Mouse (Mus musculus) lung, embryonic 15.5 days (tissue): Measurements from ENCODE around the gene Lipm. TPM values are rescaled to one million over a fixed set of nuclear protein-coding genes. Genes with fewer than 3 reads are reported as not detected.

Experiments used
- ATAC-seq: fragments of 200-750 bp; cut with Nextera tagmentation; 2 replicates; pipeline ENCODE4 v1.8.0; 2017; ENCODE audit warnings: moderate number of reproducible peaks, borderline replicate concordance; ENCODE audit not compliant: low FRiP score, low TSS enrichment; ENCODE audit errors: extremely low read depth
- H3K27ac ChIP-seq: fragments of 300-500 bp; sonication (generic); 2 replicates; pipeline ENCODE4 v1.5.1; 2015; ENCODE audit warnings: moderate library complexity, mild to moderate bottlenecking, inconsistent platforms
- H3K27me3 ChIP-seq: fragments of 300-500 bp; sonication (generic); 2 replicates; pipeline ENCODE4 v1.6.1; 2015; ENCODE audit warnings: inconsistent platforms
- H3K36me3 ChIP-seq: fragments of 300-500 bp; sonication (generic); 2 replicates; pipeline ENCODE4 v1.6.1; 2015; ENCODE audit warnings: inconsistent platforms
- H3K4me1 ChIP-seq: fragments of 300-500 bp; sonication (generic); 2 replicates; pipeline ENCODE4 v1.6.1; 2015; ENCODE audit warnings: inconsistent platforms
- H3K4me2 ChIP-seq: fragments of 300-500 bp; sonication (generic); 2 replicates; pipeline ENCODE4 v1.6.1; 2015; ENCODE audit warnings: inconsistent platforms, mild to moderate bottlenecking, moderate library complexity
- H3K4me3 ChIP-seq: fragments of 300-500 bp; sonication (generic); 2 replicates; pipeline ENCODE4 v1.5.1; 2015; ENCODE audit warnings: mild to moderate bottlenecking, inconsistent platforms
- H3K9ac ChIP-seq: fragments of 300-500 bp; sonication (generic); 2 replicates; pipeline ENCODE4 v1.6.1; 2015; ENCODE audit warnings: inconsistent platforms
- H3K9me3 ChIP-seq: fragments of 300-500 bp; sonication (generic); 2 replicates; pipeline ENCODE4 v1.6.1; 2016; ENCODE audit warnings: inconsistent platforms
- WGBS: fragments of 180-500 bp; shearing (Covaris S2); methylation state at CpG from one replicate; pipeline ENCODE4 v1.1.7; 2015; 5-methylcytosine and 5-hydroxymethylcytosine counted together
- polyA plus RNA-seq: library from polyadenylated mRNA; unstranded; fragments of >200 nt; fragmentation: Nextera tagmentation; extraction: Ambion mirVana; gene quantifications from 2 replicates; pipeline ENCODE4 v1.2.1, GENCODE M21; 2015

Gene Lipm
- polyA plus RNA-seq, 1 experiment from 2014 or later, result 0.12 TPM

DNA sequence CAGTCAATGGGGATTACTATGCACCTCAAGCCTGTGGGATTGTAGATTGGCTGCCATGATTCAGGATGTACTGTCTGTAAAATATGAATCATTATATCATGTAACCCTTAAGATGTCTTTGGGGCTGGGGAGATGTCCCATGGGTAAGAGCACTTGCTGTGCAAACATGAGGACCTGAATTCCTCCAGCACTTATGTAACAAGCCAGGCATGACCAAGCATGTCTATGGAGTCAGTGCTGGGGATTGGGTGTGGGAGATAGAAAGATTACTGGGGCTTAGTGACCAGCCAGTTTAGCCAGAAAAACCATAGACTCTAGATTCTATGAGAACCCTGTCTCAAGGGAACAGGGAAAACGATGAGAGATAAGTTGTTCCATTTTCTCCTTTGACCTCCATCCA is 18.4 kb downstream of the Lipm start:
- WGBS, result 76% methylated on average over 1 of the region's 1 CpGs
- H3K4me3 ChIP-seq, result no peak overlapping the region

GRCm38 (mm10) chr19:34119653-34120052 is 18.9 kb downstream of the Lipm start:
- H3K4me3 ChIP-seq, result no peak overlapping the region
- ATAC-seq, result no peak
- no peaks in the 10 kb centered on the region for H3K27me3 ChIP-seq
- no peaks in the 10 kb centered on the region for H3K4me1 ChIP-seq
- H3K4me2 ChIP-seq, result no peak overlapping the region
- H3K36me3 ChIP-seq, result no peaks in the 10 kb centered on the region
- no peak overlapping the region for H3K27ac ChIP-seq
- no peaks in the 10 kb centered on the region for H3K9me3 ChIP-seq
- WGBS, result 48% methylated on average over 4 of the region's 4 CpGs
- no peak overlapping the region for H3K9ac ChIP-seq

More for the DNA sequence above, 18.4 kb downstream of the Lipm start:
- no peaks in the 10 kb centered on the region for H3K4me1 ChIP-seq
- no peak for ATAC-seq
- H3K9ac ChIP-seq, result no peak overlapping the region
- no peak overlapping the region for H3K27ac ChIP-seq
- no peaks in the 10 kb centered on the region for H3K9me3 ChIP-seq
- H3K27me3 ChIP-seq, result no peaks in the 10 kb centered on the region
- no peaks in the 10 kb centered on the region for H3K36me3 ChIP-seq
- no peak overlapping the region for H3K4me2 ChIP-seq

- no peaks in the 10 kb centered on the region for H3K27me3 ChIP-seq
- no peak for ATAC-seq
- H3K9ac ChIP-seq, result no peak overlapping the region
- H3K9me3 ChIP-seq, result no peaks in the 10 kb centered on the region
- no peak overlapping the region for H3K27ac ChIP-seq
- no peaks in the 10 kb centered on the region for H3K36me3 ChIP-seq
- H3K4me2 ChIP-seq, result no peak overlapping the region
- H3K4me1 ChIP-seq, result no peaks in the 10 kb centered on the region
- 57% methylated on average over 3 of the region's 3 CpGs for WGBS
- H3K4me3 ChIP-seq, result no peak overlapping the region
Observed at GRCm38 (mm10) chr19:34120107-34120731, 19.5 kb downstream of the Lipm start.

- H3K36me3 ChIP-seq, result no peaks in the 10 kb centered on the region
- H3K4me2 ChIP-seq, result no peak overlapping the region
- H3K9me3 ChIP-seq, result no peaks in the 10 kb centered on the region
- no peak overlapping the region for H3K27ac ChIP-seq
- H3K9ac ChIP-seq, result no peak overlapping the region
- no peaks in the 10 kb centered on the region for H3K27me3 ChIP-seq
- H3K4me1 ChIP-seq, result no peaks in the 10 kb centered on the region
- 86% methylated on average over 6 of the region's 6 CpGs for WGBS
- no peak for ATAC-seq
- no peak overlapping the region for H3K4me3 ChIP-seq
Observed at GRCm38 (mm10) chr19:34138720-34139430, 38.1 kb downstream of the Lipm start.

- WGBS, result 73% methylated on average over 3 of the region's 3 CpGs
- H3K27ac ChIP-seq, result no peak overlapping the region
- H3K9ac ChIP-seq, result no peak overlapping the region
- H3K9me3 ChIP-seq, result no peaks in the 10 kb centered on the region
- H3K4me3 ChIP-seq, result no peak overlapping the region
- H3K36me3 ChIP-seq, result no peaks in the 10 kb centered on the region
- no peaks in the 10 kb centered on the region for H3K27me3 ChIP-seq
- no peaks in the 10 kb centered on the region for H3K4me1 ChIP-seq
- H3K4me2 ChIP-seq, result no peak overlapping the region
- no peak for ATAC-seq
Observed at GRCm38 (mm10) chr19:34139431-34140046, 38.8 kb downstream of the Lipm start.

GRCm38 (mm10) chr19:34148421-34148820 is 47.7 kb downstream of the Lipm start:
- ATAC-seq, result no peak
- no peaks in the 10 kb centered on the region for H3K27me3 ChIP-seq
- H3K4me2 ChIP-seq, result no peak overlapping the region

DNA sequence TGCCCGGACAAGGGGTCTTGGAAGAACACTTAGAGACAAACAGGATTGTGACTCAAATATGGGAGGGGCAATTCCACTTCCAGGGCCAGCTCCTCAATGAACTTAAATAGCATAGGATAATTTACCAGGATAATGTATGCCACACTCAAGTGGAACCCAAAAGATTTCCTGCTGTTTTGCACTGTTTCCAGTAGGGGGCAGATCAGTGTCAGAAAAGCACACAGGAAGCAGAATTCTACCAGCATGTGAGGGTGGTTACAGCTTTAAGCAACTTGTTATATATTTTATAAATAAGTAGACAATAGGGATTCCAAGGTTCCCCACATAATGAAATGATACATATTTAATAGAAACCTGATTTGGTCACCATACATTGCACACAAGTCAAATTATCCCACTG is 51.2 kb downstream of the Lipm start:
- H3K27me3 ChIP-seq, result no peaks in the 10 kb centered on the region
- H3K9me3 ChIP-seq, result no peaks in the 10 kb centered on the region
- WGBS, result 52% methylated on average over 1 of the region's 1 CpGs
- no peak overlapping the region for H3K9ac ChIP-seq
- no peak overlapping the region for H3K4me2 ChIP-seq
- H3K4me1 ChIP-seq, result peaks cover 7% of the 10 kb centered on the region; the same call in 1 of the 2 replicates
- H3K27ac ChIP-seq, result no peak overlapping the region
- no peaks in the 10 kb centered on the region for H3K36me3 ChIP-seq
- no peak overlapping the region for H3K4me3 ChIP-seq
- no peak for ATAC-seq

More at GRCm38 (mm10) chr19:34148421-34148820, 47.7 kb downstream of the Lipm start:
- Histone ChIP-seq H3K27ac (no peak overlapping the region), H3K9ac (no peak overlapping the region), H3K9me3 (no peaks in the 10 kb centered on the region), H3K36me3 (no peaks in the 10 kb centered on the region), H3K4me3 (no peak overlapping the region), H3K4me1 (no peaks in the 10 kb centered on the region)
- 76% methylated on average over 4 of the region's 4 CpGs for WGBS

DNA sequence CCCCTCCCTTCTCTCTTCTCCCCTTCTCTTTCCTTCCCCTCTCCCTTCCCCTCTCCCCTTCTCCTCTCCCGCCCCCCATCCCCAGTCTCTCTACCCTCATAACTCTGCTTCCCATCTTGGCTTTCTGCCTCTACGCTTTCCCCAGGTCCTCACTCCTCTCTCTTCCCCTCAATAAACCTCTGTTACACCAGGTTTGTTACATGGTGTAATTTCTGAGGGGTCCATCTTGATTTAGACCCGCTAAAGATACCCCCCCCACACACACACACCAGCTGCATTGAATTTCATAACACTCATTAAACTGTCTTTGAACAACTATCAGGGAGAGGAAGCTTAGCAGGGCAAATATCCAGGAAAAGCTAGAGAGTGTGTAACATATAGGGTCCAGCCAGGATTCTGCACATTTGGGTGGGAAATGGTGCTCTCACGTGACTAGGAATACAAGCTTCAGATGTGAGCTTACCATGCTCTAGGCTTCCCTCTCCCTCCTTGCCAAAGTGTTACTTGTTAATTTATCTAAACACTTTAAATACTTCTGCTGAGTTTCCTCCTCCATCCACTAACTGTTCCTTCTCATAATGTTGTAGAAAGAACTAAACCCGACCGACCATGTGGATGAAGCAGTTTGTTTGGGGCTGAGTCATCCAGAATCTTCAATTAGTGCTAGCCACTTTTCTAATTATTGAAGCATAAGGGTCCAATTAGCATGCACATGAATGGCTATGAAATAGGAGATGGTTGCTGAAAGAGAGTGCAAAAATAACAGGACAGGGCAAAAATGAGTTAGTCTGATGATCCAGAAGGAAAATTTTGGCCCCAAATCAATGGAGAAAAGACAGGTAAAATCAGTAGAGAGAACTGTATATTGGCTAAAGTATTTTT is 52.8 kb downstream of the Lipm start:
- no peaks in the 10 kb centered on the region for H3K27me3 ChIP-seq
- H3K9me3 ChIP-seq, result no peaks in the 10 kb centered on the region
- no peak overlapping the region for H3K9ac ChIP-seq
- WGBS, result 48% methylated on average over 6 of the region's 6 CpGs
- peak; percentile 93 for ATAC-seq
- no peaks in the 10 kb centered on the region for H3K36me3 ChIP-seq
- no peak overlapping the region for H3K27ac ChIP-seq
- H3K4me3 ChIP-seq, result no peak overlapping the region
- no peak overlapping the region for H3K4me2 ChIP-seq
- H3K4me1 ChIP-seq, result peaks cover 7% of the 10 kb centered on the region; the same call in 1 of the 2 replicates

- ATAC-seq, result no peak
- Histone ChIP-seq H3K9ac (no peak overlapping the region), H3K27me3 (no peaks in the 10 kb centered on the region), H3K9me3 (no peaks in the 10 kb centered on the region), H3K27ac (no peak overlapping the region), H3K4me3 (no peak overlapping the region), H3K4me1 (no peaks in the 10 kb centered on the region), H3K36me3 (no peaks in the 10 kb centered on the region), H3K4me2 (no peak overlapping the region)
- WGBS, result 88% methylated on average over 5 of the region's 5 CpGs
Observed at GRCm38 (mm10) chr19:34162693-34163092, 62.0 kb downstream of the Lipm start.

- H3K4me2 ChIP-seq, result no peak within 1 kb of the TSS
- H3K9me3 ChIP-seq, result no peaks in the 10 kb centered on the region
- 62% methylated on average over 5 of the region's 5 CpGs for WGBS
- H3K4me3 ChIP-seq, result no peak within 1 kb of the TSS
- H3K27me3 ChIP-seq, result no peaks in the 10 kb centered on the region
- H3K27ac ChIP-seq, result no peak within 1 kb of the TSS
- ATAC-seq, result no peak
- no peaks in the 10 kb centered on the region for H3K4me1 ChIP-seq
- no peak within 1 kb of the TSS for H3K9ac ChIP-seq
- H3K36me3 ChIP-seq, result no peaks in the 10 kb centered on the region
Observed at GRCm38 (mm10) chr19:34165891-34166290, 65.2 kb downstream of the Lipm start, which contains the start of gene Ankrd22. TSS of gene Ankrd22 (minus strand) at chr19:34166053.

DNA sequence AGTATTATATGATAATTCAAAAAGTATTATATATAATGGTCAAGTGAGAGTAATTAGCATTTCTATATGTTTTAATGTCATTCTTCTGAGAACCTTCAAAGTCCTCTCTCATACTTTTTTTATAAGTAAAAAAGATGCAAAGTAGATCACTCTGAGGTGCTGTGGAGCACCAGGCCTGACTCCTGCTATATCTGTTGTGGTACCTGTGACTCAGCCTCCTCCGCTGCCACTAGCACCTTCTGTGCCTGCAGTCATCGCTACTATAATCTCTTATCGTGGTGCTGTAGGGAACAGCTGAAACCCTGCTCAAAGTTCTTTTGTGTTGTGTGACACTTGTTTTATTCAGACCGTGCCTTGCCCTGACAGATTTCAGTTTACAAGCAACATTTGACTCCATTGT is 65.7 kb downstream of the Lipm start:
- WGBS, result 78% methylated on average over 4 of the region's 4 CpGs
- Histone ChIP-seq H3K4me2 (no peak overlapping the region), H3K4me3 (no peak overlapping the region), H3K9ac (no peak overlapping the region), H3K27ac (no peak overlapping the region), H3K27me3 (no peaks in the 10 kb centered on the region), H3K36me3 (no peaks in the 10 kb centered on the region), H3K9me3 (no peaks in the 10 kb centered on the region), H3K4me1 (no peaks in the 10 kb centered on the region)
- ATAC-seq, result no peak
